Mouse (Mus musculus): ENCODE data around the gene Hsd17b13.
"Not testable (repeated sequence)": the region's sequence is repeated elsewhere in the genome, so short reads cannot be mapped to it uniquely, and the experiment has no call there.

Hsd17b13 gene

DNA sequence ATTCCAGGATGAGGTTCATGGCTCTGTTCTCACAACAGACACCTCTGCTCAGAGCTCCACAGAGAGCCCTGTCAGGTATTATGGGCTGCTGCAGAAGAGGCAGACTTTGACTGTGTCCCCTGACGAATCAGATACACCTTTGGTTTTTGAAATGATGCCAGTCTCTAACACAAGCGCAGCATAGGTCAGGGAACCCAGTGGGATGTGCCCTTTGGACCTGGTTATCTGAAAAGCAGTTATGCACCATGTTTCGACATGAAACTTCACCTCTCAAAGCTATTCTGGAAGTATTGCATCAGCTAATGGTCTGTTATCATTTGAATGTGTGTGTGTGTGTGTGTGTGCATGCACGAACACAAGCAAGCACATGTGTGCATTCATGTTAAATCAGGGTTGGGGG, at the start of gene Hsd17b13:
Gene Hsd17b13 (minus strand): TSS at position 114 of the 400 bp plus-strand sequence.
- DNase-seq (ENCODE audit: low spot score in 2 of 2), result no peak

DNA sequence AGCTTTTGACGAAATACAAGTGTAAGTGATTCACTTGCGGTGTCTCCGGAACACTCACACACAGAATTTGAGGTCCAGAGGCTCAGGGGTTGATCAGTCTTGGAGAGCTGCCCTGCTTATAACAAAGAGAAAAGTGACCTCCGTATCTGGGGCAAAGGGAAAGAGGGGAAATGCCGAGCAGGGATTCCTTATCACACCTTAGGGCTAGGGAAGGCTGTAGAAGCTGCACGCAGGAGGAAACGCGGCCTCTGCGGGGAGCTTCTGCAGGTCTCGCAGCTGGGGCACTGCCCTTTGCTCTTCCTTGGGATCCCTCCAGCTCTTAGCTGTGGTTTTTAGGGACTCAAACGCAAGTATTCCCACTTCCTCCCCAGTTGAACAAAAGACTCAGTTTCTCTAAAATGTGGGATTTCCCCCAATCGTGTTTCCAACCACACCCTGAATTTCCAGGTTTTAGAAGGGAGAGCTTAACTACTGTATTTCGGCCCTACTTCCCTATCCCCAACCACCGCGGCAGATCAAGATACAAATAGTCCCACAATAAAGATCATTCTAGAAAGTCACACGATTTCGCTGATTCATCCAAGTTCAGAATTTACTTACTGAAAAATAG, 48.1 kb upstream of the Hsd17b13 start:
- no peak for DNase-seq (ENCODE audit: low spot score in 2 of 2)

- no peak for DNase-seq (ENCODE audit: low spot score in 2 of 2)
These were observed 47.6 kb upstream of the Hsd17b13 start for GRCm38 (mm10) chr5:104024762-104025161.

- DNase-seq (ENCODE audit: low spot score in 2 of 2), result not testable (repeated sequence)
These were observed 47.0 kb upstream of the Hsd17b13 start for GRCm38 (mm10) chr5:104024193-104024592.

- DNase-seq (ENCODE audit: low spot score in 2 of 2), result no peak
These were observed 46.2 kb upstream of the Hsd17b13 start for GRCm38 (mm10) chr5:104023289-104024020.

- DNase-seq (ENCODE audit: low spot score in 2 of 2), result no peak
These were observed 45.3 kb upstream of the Hsd17b13 start for GRCm38 (mm10) chr5:104022558-104022957.

- DNase-seq (ENCODE audit: low spot score in 2 of 2), result peak; percentile 83 to 89
These were observed 44.6 kb upstream of the Hsd17b13 start, which contains the start of gene Hsd17b11 for GRCm38 (mm10) chr5:104021597-104022378. Gene Hsd17b11, minus strand, starts transcription at chr5:104021919.

GRCm38 (mm10) chr5:104011419-104011818, 34.2 kb upstream of the Hsd17b13 start:
- DNase-seq (ENCODE audit: low spot score in 2 of 2), result no peak

DNA sequence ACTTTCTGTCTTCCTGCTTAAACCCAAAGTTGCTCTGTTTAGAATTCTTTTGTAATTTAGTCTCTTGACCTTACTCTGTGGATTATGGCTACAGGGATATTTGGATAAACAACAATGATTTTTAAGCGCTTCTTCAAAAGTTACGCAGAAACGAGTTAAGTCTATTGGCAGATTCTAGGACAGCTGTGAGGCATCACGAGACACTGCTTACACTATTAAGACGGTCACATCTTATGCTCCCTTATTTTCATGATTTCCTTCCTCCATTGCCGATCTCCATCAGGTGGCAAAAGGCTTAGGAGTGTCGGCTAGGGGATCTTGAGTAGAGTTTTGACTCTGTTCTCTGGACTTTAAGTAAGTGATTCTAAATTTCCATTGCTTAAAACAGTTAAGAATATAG, 33.1 kb upstream of the Hsd17b13 start:
- no peak for DNase-seq (ENCODE audit: low spot score in 2 of 2)

GRCm38 (mm10) chr5:104009421-104009820, 32.2 kb upstream of the Hsd17b13 start:
- DNase-seq (ENCODE audit: low spot score in 2 of 2), result no peak

DNA sequence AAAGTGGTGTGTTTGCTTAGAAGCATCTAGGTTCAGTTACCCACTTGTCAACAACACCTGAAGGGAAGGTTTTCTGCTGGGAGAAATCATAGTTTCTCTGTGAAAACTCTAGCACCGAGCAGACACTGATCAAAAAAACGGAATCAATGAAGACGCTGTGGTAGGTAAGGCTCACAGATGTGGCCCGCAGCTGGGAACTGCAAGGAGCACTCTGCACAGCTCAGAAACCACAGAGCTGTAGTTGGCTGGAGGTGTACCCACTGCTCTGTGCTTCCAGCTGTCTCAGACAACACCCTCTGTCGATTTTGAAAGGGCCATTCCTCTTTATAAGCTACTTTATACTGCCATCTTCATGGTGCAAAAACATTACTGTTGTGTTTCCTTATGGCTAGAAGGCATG, 30.6 kb upstream of the Hsd17b13 start:
- DNase-seq (ENCODE audit: low spot score in 2 of 2), result no peak

DNA sequence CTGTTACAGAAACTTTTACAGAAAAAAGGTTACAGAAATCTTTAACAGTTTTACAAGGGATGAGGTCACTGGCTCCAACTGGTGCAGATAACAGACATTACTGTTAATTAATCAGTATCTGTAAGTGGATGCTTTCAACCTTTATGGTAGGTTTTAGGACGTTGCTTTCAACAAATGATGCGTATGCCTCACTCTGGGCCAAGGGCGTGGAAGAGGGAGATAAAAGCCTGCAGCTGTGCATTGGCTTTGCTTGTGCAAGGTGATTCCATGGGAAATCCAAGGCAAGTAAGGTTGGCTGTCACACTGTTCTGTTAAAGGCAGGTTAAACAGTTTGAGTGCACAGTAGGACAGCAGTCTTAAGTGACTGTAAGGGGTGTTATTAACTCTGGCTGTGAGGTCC, 29.6 kb upstream of the Hsd17b13 start:
- DNase-seq (ENCODE audit: low spot score in 2 of 2), result no peak

GRCm38 (mm10) chr5:104003955-104004354, 26.7 kb upstream of the Hsd17b13 start:
- DNase-seq (ENCODE audit: low spot score in 2 of 2), result no peak

DNA sequence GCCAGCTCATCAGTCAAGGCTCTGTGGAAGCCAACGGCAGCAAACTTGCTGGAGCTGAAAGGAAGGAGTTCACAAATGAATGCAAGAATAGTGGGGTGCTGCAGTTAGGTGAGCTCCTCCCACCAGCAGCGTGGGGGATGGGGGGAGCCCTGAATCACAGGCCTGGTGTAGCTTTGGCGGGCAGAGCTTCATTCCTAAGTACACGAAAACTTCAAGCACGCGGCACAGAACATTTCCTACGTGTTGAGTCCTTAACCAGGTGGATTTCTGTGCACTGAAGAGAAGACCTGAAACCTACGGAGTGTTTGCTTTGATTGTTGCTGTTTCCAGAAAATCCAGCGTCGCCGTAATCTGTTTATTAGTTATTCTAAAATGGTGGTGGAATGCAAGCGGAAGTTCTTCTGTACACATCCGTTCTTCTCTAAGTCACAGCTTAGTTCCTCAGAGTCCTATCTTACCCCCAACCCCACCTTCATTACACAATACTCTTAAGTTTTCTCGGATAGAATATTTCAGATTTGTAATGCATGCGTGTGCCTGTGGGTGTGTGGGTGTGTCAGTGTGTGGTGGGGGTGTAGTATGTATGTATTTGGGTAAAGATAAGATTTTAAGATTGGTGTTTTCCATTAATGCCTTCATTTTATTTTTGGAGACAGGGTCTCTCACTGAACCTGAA, 26.2 kb upstream of the Hsd17b13 start:
- DNase-seq (ENCODE audit: low spot score in 2 of 2), result no peak

DNA sequence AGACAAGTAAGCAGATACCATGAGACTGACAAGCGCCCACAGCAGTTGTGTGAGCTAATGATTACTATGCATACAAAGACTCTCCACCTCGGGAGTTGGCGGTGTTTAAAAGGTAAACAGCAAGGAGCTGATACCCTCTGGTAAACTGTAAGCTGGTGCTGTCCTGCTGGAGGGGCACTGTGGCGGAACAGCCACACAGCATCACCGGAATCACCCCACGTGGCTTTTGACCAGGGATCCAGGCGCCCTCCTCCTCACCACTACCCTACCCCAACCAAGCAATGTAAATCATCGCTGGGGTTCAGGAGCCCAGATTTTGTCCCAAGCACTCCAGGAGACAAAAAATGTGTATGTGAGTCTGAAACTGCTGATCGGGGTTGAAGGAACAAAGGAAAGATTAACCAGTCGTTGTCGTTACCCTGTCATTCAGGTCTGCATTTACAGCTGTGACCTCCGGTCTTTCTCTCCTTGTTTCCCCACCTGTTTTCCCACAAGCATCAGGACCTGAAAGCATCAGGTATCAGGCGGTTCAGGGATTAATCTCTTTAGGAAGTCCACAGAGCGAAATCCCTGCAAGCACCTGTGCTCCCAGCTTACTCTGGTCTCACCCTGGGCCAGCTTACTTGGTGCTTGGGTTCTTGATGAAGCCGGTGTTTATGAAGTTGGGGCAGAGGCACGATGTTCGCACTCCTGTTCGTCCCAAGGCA, 25.5 kb upstream of the Hsd17b13 start:
- no peak for DNase-seq (ENCODE audit: low spot score in 2 of 2)

- DNase-seq (ENCODE audit: low spot score in 2 of 2), result peak; percentile 59 to 80
These were observed 22.5 kb upstream of the Hsd17b13 start for GRCm38 (mm10) chr5:103999738-104000137.

GRCm38 (mm10) chr5:103998739-103999138, 21.5 kb upstream of the Hsd17b13 start:
- no peak for DNase-seq (ENCODE audit: low spot score in 2 of 2)

DNA sequence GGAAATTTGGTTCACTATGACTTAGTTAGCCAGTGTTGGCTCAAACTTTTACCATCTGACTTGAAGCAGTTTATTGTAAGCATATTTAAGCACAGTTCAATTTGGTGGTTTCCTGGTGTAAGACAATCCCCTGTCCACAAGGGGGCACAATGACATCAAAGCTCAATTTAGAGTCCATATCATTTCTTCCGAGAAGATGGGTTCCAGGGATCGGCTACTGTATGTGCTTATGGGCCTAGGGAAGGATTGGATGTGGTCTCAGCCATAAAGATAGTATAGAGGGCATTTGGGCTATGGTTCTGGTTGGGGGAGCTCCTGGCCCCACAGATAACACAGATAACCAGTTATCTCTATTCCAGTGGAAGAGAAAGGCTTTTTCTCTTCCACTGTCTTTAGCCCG, 18.0 kb upstream of the Hsd17b13 start:
- no peak for DNase-seq (ENCODE audit: low spot score in 2 of 2)

DNA sequence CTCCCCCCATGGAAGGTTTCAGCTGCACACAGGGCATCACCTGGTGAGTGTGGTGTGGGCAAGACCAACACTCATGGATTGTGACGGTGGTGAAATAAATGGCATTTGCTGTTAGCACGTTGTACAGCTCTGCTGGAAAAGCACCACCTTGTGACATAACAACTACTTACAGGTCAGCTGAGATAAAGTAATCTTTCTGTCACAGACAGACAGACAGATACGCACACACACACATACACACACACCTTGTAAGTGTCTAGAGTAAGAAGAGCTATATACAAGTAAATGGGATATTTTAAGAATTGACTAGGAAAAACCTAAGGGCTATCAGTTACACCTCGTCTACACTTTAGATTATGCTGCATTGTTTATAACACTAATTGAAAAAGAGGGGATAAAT, 17.5 kb upstream of the Hsd17b13 start:
- no peak for DNase-seq (ENCODE audit: low spot score in 2 of 2)

GRCm38 (mm10) chr5:103993601-103994000, 16.4 kb upstream of the Hsd17b13 start:
- DNase-seq (ENCODE audit: low spot score in 2 of 2), result no peak

GRCm38 (mm10) chr5:103992831-103993230, 15.6 kb upstream of the Hsd17b13 start:
- DNase-seq (ENCODE audit: low spot score in 2 of 2), result no peak
